Mouse (Mus musculus): ENCODE measurements around the gene Rsad2.
"Not testable (repeated sequence)": the region's sequence is repeated elsewhere in the genome, so short reads cannot be mapped to it uniquely, and the experiment has no call there.

Gene Rsad2

DNA sequence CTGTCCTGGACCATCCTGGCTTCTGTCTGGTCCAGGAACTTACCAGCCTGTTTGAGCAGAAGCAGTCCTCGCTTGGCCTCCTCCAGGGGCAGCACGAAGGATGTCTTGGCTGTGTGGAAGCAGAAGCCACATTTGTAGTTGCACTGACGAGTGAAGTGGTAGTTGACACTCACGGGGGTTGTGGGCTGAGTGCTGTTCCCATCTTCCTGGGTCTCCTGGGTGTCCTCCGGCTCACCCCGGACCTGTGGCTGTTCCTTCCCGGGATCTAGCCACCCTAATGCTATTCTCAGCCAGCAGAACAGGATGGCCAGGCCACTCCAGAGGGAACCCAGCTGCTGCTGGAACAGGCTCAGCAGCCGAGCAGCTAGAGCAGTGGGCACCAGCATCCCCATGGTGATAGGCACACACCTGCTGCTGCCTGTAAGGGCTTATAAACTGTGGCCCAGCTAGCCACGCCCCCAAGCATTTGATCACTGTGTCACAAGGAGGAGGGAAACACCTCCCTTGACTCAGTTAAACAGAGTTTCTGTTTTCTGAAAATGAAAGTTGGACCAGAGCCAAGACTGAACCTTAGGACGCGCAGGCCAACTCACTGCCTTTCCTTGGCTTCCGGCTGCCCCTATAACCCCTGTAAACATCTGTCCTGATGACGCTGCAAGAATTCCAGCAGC lies at the start of gene Rsad2:
Rsad2 (minus strand) TSS at position 425 of the 671 bp plus-strand sequence.
- no peak for DNase-seq (ENCODE audit: low read depth, low spot score)

DNA sequence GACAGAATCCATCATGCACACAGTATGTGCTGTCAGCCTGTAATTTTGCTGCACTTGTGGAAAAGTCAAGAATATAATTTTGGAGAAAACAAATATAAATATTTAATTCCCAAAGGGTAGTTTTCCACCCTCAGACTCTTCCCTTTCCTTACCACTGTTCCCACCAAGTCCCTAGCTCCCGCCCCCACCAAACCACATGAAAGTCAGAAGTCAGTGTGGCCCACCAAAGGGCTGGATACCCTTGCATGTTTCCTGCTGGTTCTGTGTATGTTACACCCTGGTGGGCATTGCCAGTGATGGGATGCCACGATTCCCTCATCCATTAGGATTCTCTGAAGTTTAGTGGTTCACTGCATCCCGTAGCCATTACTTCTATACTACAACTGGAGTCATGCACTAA lies 44.8 kb upstream of the Rsad2 start:
- no peak for DNase-seq (ENCODE audit: low read depth, low spot score)

DNA sequence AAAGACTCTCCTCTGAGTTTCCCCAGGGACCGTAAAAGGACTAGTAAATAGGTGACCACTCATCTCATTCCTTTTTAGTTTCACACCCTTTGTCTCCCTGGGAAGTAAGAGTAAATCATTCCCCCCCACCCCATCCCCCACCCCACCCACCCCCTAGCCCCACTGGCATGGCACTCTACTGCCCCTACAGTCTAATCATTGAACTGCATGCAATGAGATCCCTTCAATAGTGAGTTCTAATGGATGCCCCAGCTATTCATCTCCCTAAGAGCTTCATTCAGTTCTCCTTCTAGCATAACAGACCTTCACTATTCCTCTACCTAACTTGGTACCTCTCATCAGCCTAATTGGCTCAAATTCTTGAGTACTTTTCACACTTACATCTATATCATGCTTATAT lies 33.7 kb upstream of the Rsad2 start:
- no peak for DNase-seq (ENCODE audit: low read depth, low spot score)

DNA sequence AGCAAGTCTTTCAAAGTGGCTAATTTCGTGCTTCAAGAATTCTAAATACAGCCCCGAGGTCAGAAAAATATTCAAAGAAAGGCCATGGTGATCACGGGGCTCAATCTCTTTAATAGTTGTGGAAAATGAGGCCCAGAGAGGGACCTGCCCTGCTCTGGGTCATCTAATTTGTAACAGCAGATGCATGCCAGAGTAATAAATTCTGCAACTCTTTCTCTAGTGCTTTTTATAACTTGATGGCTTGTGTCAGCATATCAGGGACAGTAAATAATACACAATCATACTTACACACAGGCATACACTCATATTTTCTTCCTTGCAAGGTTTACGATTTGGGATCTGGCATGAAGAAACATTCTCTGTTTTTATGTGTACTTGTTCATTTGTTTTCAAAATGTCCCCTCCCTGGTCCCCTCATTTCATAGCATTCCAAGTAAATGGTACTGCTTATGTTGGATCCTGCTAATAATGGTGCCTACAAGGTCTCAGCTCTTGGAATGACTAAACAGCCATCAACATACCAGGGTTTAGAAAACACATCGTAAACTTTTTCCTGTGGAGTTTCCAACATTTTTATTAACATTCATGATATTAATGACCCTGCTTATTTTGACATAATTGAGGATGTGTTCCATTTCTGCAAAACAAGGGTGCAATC lies 32.5 kb upstream of the Rsad2 start:
- DNase-seq (ENCODE audit: low read depth, low spot score): no peak

DNA sequence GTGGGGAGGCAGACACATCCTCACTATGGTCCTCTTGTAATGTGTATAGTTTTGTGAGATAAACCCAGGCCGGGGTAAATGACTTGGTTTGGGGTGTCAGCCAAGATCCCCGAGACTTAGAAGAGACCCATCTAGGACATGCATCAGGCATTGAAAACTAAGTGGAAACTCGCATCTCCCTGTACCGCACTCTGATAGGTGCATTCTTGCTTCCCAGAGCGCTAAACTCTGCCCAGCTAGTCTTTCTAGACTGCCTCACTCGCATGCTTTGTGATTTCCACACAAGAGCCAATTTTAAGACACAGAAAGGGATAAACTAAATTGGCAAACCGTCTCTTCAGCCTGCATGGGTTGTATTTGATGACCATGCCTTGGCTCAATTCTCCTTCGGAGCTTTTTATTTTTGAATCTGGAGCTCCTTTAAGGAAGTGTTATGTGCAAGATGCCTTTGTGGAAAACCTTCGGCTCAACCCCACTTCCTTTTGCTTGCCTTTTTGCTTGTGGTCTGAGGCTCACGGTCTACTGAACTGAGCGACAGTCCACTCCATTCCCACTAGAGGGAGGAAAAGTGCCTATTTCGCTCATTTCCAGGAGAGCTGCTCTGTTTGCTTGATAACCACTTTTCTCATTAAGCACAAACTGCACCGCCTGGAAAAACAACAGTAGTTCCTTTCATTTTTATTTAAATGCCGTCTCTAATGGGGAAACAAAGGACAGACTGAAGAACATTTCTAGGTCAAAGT lies 31.8 kb upstream of the Rsad2 start:
- DNase-seq (ENCODE audit: low read depth, low spot score): peak; percentile 32

DNA sequence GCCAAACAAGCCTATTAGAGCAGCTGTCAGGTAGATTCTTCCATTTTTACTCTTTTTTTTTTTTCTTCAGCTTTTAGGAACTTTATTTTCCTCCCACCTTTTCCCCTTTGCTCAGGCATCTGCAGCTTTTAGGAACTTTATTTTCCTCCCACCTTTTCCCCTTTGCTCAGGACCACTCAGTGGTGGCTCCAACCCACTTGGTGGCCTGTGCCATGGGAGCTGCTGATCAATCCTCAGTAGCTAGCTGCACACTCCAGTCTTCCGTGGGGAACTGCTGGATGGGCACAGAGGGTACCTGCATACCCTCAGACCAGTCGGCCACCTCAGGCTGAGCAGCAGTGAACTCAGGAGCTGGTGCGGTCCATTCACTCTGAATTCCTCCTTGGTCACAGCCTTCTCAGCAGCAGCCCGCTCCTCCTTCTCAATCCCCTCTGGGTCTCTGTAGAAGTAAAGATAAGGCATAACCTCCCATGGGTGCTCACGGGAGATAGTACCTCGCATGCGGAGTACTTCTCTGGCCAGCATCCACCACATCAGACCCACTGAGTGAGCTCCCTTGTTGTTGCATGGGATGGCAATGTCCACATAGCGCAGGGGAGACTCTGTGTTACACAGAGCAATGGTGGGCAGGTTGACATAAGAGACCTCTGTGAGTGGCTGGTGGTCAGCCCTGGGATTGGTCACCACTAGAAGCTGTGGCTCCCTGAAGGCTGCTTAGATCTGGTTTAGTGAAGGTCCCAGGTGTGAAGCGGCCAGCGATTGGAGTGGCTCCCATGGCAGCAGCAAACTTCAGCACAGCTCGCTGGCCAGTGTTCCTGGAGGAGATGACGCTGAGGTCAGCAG lies 29.7 kb upstream of the Rsad2 start:
- not testable (repeated sequence) for DNase-seq (ENCODE audit: low read depth, low spot score)

DNA sequence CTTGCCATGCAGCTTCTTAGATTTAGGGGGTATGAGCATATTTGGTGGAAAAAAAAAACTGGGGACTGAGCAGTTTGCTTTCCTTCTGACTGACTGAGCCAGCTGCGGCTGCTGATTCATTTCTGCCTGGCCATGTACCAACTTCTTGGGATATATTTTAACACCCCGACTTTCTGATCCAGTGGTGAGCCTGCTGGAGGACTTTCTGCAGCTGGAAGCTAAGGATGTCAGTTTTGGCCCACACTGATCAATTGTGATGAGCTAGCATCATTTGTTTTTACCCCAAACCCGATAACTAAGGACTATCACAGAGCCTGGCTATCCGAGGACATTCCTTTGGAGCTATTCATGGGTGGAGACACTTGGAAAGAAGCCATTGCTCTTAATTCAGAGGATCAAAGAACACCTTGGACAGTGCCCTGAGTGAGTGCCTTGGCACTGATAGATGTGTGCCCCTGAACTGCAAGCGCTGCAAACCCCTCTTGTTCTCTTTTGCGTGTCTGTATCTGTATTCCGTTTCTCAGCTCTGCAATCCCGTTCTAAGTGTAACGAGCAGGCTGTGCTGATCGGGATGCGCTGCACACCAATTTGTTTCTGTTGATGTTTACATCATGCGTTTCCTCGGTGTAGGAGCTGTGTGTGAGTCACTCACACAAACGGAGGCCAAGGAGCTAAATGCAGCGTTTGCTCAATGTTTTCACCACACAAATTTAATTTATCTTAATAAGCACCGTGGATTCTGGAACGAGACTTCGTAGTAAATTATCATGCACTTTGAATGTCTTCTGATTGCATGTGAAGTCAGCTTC lies 22.1 kb upstream of the Rsad2 start:
- no peak for DNase-seq (ENCODE audit: low read depth, low spot score)

DNA sequence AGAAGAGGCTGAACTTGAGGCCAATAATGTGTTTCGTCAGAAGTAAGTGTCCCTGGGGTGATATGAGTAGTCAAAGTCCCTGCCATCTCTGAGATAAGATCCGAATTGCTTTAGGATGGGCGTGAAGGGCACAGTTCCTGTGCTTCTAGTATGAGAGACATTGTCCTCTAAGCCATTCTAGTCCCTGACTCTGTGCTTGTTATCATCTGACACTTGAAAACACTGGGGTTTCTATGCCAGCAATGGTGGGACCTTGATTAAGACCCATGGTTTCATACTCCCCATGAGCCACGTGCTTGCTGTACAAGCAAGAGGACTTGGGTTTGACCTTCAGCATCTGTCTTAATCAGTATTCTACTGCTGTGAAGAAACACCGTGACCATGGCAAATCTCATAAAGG lies 20.9 kb upstream of the Rsad2 start:
- DNase-seq (ENCODE audit: low read depth, low spot score): no peak

DNA sequence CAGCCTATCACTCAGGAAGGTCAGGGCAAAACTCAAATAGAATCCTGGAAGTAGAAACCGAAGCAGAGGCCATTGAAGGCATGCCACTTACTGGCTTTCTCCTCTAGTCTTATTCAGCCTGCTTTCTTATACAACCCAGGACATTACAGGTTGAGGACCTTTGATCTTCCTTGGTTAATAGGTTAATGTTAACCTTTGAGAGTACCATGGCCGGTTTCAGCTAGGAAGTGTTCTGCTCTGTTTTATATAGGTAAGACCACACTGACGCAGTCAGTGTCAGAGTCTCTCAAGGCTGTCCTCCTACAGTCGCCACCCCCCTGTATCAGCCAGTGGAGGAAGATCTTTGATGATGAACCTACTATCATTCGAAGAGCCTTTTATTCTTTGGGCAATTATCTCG lies 17.5 kb upstream of the Rsad2 start:
- DNase-seq (ENCODE audit: low read depth, low spot score): no peak

DNA sequence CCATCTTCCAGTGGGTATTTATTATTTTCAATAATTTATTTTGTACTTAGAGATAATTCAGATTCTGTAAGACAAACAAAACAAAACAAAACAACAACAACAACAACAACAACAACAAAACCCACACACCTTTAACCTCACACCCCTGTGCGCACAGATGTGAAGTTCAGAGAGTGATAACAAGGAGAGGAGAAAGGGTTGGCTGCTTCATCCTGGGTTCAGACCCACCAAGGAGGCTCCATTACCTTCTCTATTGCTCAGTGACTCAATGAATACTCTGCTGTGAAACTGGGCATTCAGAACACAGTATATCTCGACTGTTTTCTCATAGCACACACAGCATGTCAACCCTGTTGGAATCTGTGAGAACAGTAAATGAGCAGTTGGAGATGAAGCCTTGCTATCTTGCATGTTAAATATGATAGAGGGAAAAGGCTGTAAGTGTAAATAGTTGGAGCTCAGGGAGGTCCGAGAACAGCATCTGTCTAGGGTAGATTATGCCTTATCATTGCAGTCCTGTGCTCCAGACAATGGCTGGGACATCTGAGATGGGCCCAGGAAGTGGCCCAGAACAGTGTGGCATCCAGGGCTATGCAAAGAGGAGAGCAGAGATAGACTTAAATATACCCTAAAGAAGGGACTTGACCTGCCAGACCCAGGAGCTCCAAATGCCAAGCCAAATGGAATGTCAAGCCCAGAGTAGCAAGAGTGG lies 16.7 kb upstream of the Rsad2 start:
- DNase-seq (ENCODE audit: low read depth, low spot score): no peak

DNA sequence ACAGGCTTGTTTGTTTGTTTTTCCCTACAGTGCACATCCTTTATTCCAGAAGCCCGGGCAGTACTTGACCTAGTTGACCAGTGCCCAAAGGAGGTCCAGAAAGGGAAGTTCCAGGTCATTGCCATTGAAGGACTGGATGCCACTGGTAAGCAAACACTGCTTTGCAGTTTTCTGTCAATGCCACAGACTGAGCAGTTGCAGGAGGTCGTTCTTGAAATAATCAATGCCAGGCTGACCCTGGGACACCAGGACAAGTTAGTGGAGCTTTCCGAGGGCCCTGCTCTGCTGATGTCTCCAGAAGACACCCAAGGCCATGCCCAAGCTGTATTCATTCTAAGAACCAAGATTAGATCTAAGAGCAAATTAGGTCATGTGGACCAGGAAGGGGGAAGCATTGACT lies 15.1 kb upstream of the Rsad2 start:
- DNase-seq (ENCODE audit: low read depth, low spot score): no peak

DNA sequence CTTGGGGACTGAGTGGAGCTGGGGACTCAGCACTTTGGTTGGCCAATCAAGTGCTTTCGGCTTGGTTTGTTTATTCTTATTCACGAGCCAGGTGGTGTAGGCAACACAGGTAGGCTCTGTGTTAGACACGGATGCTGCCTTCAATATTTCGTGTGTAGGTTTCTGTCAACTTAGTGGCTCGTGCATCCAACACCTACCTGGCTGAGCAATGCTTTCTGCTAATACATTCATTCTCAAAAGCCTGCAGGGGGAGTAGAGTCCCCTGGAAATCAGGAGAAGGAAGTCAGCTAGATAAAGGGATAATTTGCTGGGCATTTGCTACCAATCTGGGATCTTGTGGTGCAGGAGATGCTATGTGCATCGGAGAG lies 13.8 kb upstream of the Rsad2 start:
- peak; percentile 22 for DNase-seq (ENCODE audit: low read depth, low spot score)

DNA sequence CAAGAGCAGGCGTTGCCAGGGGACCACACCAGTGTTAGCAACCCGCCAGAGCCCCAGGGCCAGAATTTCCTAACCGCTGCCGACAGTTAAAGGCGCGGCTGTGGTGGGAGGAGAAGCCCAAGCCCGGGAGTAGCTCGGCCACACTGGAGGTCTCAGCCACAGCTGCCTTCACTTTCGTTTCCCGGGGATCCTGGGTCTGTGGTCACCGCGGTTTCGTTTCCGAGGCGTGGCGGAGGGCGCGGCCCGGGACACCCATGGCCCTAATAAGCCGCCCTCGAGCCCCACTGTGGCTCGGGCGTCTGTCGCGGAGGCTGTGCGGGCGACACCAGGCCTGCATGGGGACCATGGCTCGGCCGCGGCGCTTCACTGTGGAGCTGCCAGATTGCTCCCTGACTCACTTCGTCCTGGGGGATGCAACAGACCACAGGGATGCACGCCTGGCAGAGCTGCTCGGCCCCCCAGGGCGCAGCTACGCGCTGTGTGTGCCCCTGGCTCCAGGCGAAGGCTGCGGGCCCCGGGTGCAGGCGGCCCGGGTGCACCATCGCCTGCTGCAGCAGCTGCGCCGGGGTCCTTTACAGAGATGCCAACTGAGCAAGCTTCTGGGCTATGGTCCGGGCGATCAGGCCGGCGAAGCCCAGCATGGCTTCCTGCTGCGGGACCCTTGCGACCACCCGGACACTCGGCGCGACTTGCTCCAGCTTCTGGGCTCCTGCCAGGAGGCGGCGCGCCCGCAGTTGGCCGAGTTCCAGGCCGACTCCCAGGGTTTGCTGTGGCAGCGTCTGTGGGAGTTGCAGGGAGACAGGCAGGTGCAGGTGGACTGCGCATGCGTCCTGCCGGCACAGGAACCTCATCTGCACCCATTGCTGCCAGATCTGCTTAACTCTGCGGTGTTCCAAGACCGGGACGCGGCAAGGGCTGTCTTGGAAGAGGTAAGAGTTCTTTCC lies 13.1 kb upstream of the Rsad2 start, which contains the start of gene Cmpk2:
Cmpk2 (plus strand) TSS at position 107 of the 944 bp plus-strand sequence.
- DNase-seq (ENCODE audit: low read depth, low spot score): peak; percentile 82

DNA sequence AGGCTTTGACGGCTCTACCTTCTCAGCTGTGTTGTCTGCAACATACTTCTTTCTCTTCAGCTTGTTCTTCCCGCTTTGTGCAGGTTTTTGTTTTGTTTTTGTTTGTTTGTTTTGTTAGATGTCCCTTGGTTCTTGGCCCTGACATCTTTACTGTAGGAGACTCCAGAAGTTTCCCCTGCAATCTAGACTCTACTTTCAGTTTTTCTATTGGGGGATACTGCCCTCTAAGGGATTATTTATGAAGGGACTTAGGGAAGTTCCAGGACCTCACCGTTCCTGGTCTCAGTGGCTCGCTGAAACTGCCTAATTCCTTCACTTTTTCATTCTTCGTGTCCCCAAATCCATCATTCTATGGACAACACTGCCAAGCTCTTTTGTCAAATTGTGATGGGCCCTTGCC lies 9.3 kb upstream of the Rsad2 start:
- no peak for DNase-seq (ENCODE audit: low read depth, low spot score)

DNA sequence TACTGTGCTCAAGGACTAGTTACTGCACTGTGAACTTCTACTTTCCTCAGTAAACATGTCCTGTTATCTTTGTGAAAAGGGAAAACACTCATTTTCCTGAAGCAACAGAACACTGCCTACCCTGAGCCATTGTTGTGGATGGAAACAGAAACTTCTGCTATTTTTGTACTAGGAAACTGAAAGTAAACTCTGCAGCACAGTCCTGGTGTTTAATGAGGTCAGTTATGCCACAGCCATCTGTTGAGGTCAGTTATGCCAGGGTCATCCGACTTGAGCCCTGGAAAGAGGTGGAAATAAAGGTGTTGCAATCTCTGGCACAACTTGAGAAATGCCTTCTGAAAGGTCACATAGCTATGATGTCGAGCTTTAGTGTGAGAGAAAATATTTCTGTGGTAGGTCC lies 3.8 kb upstream of the Rsad2 start:
- no peak for DNase-seq (ENCODE audit: low read depth, low spot score)

DNA sequence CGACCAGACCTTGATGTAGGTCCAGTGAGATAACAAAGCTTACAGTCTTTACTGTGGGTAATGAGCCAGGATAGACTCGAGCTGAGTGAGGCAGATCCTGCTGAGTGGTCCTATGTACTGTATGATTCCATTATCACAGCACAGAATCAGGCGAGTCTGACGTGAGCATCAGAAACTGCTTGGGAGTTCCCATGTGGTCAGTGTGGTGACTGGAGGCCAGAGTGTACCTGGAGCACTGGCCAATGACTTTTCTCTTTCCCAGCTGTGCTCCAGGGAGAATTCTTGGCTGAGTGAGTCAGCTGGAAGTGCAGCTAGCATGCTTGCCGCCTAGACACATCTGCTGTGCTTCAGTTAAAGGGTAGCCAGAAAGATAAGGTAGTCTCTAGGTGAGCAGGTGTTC lies 1.6 kb downstream of the Rsad2 start:
- no peak for DNase-seq (ENCODE audit: low read depth, low spot score)

DNA sequence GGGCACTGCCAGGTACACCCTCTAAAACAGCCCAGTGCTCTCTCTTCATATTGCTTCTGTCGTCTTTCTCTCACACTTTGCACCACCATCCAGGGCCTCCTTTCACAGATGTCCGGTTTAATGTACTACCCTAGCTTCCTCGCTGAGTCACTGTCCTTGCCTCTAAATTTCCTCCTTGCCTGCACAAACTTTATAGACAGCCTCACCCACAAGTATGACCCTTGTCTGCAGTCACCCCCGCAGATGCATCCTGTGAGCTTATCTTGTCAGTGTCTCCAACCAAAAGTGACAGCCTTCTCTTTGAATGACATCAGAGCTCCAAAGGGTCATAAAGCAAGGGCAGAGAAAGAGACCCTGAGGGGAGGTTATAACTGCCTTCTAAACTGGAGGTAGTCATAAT lies 3.3 kb downstream of the Rsad2 start:
- no peak for DNase-seq (ENCODE audit: low read depth, low spot score)

DNA sequence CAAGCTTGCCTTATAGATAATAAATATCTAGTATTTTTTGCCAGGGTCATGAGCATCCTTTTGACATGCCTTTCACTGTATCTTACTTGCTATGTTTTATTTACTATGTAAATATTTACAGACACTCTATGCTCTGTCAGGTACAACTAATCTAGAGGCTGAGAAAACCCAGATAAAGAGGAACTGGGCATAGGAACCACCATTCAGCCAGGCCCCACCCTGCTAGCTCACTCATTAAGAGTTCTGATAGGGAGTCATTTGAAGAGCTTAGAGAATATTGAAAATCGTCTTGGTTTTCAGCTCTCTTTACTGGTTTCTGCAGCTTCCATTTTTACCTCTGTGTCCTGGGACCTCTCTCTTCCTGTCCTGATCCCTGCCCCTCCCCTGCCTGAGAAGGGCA lies 5.1 kb downstream of the Rsad2 start:
- no peak for DNase-seq (ENCODE audit: low read depth, low spot score)

DNA sequence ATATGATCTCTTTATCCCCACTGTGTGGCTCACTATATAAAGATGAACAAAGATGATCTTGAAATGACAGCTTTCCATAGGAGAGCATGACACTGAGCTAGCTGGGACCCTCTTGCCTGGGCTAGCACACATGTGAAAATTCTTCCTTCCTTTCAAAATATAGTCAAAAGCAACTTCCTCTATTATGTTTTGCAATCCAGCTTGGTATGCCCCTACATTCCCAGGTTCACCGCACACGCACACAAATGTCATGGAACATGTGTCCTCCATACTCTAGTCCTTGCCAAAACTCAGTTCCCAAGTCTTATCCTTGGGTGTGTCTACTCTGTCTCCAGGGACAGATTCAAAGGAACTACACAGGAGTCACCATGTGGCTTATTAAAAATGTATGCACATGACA lies 6.8 kb downstream of the Rsad2 start:
- DNase-seq (ENCODE audit: low read depth, low spot score): no peak
